Mouse (Mus musculus) cortical plate, adult 2 months (tissue): ENCODE measurements around the gene Eppin. TPM values are rescaled to one million over a fixed set of nuclear protein-coding genes. Genes with fewer than 3 reads are reported as not detected.
"Not testable (repeated sequence)": the region's sequence is repeated elsewhere in the genome, so short reads cannot be mapped to it uniquely, and the experiment has no call there.

ENCODE experiments used
- H3K27ac ChIP-seq: fragments of 200-500 bp; 2 replicates; pipeline ENCODE4 v1.5.1; 2012; ENCODE audit warnings: low read length, control low read depth, inconsistent platforms; ENCODE audit not compliant: insufficient read depth
- H3K4me1 ChIP-seq: fragments of 200-500 bp; 2 replicates; pipeline ENCODE4 v1.6.1; 2011; ENCODE audit warnings: low read length; ENCODE audit not compliant: control insufficient read depth, insufficient read depth
- H3K4me3 ChIP-seq: fragments of 200-500 bp; 2 replicates; pipeline ENCODE4 v1.5.1; 2011; ENCODE audit warnings: mild to moderate bottlenecking, low read length, control low read depth; ENCODE audit not compliant: insufficient read depth
- CTCF ChIP-seq: fragments of 200-500 bp; IDR thresholded peaks from 2 replicates; pipeline ENCODE4 v1.5.1; 2011; ENCODE audit warnings: mild to moderate bottlenecking, control low read depth, low read length; ENCODE audit not compliant: insufficient read depth; ENCODE audit errors: extremely low read depth
- POLR2A ChIP-seq: fragments of 200-500 bp; IDR thresholded peaks from 2 replicates; pipeline ENCODE4 v1.6.1; 2011; ENCODE audit warnings: mild to moderate bottlenecking, low read length, control low read depth; ENCODE audit not compliant: insufficient read depth; ENCODE audit errors: extremely low read depth
- polyA plus RNA-seq: library from polyadenylated mRNA; depleted of rRNA; stranded (reverse); fragments of >200 nt; gene quantifications from 2 replicates; pipeline ENCODE4 v1.2.3, GENCODE M21; 2012; rRNA removed

Gene Eppin
- not detected in 2 replicates for polyA plus RNA-seq

- H3K4me3 ChIP-seq = no peak within 1 kb of the TSS
- H3K27ac ChIP-seq = no peak within 1 kb of the TSS
- TF ChIP-seq POLR2A (no peak), CTCF (no peak)
- H3K4me1 ChIP-seq = no peaks in the 10 kb centered on the region
These were observed at the start of gene Eppin for GRCm38 (mm10) chr2:164593494-164593893. TSS of gene Eppin (minus strand) at chr2:164593594.

DNA sequence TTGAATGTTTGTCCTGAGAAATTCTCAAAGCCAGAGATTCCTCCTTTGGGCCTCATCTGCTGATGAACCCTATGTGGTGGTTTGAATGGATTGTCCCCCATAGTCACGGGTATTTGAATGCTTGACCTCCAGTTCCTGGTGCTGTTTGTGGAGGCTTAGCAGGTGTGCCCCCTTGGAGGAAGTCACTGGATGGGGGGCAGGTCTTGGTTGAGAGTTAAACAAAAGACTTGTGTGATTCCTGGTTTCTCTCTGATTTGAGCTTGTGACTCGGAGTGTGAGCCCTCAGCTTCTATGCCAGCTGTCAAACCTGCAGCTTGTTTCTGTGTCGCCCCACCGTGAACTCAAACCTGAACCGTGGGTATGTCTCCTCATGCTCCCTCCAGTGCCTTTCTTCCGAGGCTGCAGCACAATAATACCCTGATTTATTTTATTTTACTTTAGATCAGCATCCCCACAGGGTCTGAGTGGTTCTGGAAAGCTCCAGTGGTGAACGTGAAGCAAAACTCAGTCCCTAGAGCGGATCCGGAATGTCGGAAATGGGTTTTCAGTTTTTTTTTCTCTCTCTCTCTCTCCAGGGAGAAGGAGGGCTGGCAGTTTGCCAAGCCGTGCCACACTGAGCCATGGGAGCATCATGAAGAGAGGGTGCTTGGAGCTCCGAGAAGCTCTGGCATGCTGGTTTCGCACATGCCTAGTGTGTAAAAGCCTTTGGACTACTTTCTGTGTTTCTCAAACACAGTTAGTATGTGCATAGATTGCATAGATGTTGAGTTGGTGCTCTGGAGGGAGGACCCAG, 48.7 kb upstream of the Eppin start:
- H3K27ac ChIP-seq = no peak overlapping the region
- no peaks in the 10 kb centered on the region for H3K4me1 ChIP-seq
- no peak overlapping the region for H3K4me3 ChIP-seq
- TF ChIP-seq CTCF = no peak
- TF ChIP-seq POLR2A = no peak

- no peak overlapping the region for H3K27ac ChIP-seq
- TF ChIP-seq POLR2A (no peak), CTCF (no peak)
- no peak overlapping the region for H3K4me3 ChIP-seq
- no peaks in the 10 kb centered on the region for H3K4me1 ChIP-seq
These were observed 47.7 kb upstream of the Eppin start for GRCm38 (mm10) chr2:164641129-164641528.

- H3K4me1 ChIP-seq = no peaks in the 10 kb centered on the region
- no peak for TF ChIP-seq CTCF
- TF ChIP-seq POLR2A = no peak
- H3K27ac ChIP-seq = no peak within 1 kb of the TSS
- H3K4me3 ChIP-seq = no peak within 1 kb of the TSS
These were observed 45.3 kb upstream of the Eppin start, which contains the start of gene Wfdc16 for GRCm38 (mm10) chr2:164638696-164639095. TSS of gene Wfdc16 (minus strand) at chr2:164638796.

DNA sequence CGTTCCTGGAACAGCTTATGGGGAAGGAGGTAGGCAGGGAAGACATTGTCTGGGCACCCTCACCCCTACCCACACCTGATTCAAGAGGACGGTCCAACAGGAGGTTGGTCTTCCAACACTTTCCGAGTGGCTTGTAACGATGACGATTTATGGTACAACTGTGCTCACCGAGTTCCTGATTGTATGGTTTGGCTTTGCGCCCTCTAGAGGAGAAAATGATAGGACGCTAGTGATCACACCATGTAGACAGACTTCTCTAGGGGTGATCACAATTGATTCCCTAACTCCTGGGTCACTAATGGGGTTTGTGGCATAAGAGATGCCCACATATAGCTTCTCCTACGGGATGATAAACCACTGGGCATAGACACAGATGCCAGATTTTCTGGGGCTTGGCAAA, 41.9 kb upstream of the Eppin start:
- TF ChIP-seq CTCF (no peak), POLR2A (no peak)
- no peaks in the 10 kb centered on the region for H3K4me1 ChIP-seq
- H3K27ac ChIP-seq = no peak overlapping the region
- H3K4me3 ChIP-seq = no peak overlapping the region

DNA sequence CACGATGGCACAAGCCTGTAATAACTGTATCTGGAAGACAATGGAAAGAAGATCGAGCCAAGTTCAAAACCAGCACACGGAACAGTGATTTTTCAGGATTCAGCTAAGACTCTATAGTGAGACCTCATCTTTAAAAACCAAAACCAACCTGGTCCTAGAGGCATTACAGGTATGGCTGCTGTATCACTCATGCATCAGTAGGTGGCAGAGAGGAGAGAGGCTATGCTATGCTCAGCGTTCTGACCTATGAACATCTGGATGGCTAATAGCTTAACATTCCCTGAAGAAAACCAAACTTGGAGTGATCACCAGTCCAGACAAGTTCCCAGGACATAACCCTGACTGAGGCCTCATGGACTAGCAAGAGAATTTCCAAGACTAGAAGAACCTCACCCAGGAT, 28.4 kb upstream of the Eppin start:
- TF ChIP-seq POLR2A = no peak
- no peak for TF ChIP-seq CTCF
- Histone ChIP-seq H3K4me1 (no peaks in the 10 kb centered on the region), H3K27ac (no peak overlapping the region), H3K4me3 (no peak overlapping the region)

DNA sequence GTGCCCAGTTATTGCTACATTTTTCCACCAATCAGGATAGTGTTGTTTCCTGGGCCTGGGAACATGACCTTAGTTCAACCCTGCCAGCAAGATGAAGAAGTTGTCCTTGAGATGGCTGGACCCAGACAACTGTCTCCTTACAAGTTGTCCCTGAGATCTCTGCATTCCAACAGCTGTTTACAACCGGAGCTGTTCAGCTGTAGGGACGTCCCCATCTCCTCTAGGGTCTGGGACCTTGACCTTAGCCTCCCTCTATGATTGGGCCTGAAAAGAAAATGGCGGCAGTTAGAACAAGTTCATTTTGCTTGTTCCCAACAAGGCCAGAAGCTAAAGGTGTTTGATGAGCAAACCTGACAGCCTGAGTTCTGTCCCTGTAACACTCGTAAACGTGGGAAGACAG, 25.7 kb upstream of the Eppin start:
- H3K27ac ChIP-seq = no peak overlapping the region
- H3K4me1 ChIP-seq = no peaks in the 10 kb centered on the region
- TF ChIP-seq POLR2A = no peak
- TF ChIP-seq CTCF = no peak
- H3K4me3 ChIP-seq = no peak overlapping the region

- no peak overlapping the region for H3K27ac ChIP-seq
- TF ChIP-seq POLR2A (no peak), CTCF (no peak)
- H3K4me3 ChIP-seq = no peak overlapping the region
- H3K4me1 ChIP-seq = no peaks in the 10 kb centered on the region
These were observed 22.0 kb upstream of the Eppin start for GRCm38 (mm10) chr2:164615386-164615785.

DNA sequence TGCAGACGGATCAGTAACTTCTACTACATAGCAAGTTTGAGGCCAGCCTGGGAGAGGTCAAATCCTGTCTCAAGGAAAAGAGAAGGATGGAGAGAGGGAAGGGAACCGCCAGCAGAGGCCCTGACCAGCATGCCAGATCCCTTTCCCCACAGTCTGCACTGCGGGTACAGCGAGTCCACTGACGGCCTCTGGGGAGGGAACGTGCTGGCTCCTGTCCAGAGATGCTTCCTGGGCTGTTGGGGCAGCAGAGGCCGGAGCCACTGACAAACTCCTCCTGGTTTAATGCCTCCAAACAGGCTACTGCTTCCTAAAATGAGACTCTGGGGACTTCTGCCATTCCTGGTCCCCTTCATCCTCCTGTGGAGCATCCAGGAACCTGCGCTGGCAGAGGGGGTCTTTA, 20.1 kb upstream of the Eppin start, which contains the start of the genes Wfdc6b and Wfdc8:
Wfdc6b (plus strand) TSS at position 52 of the 400 bp plus-strand sequence.
Wfdc8 (minus strand) TSS at position 156 of the 400 bp plus-strand sequence.
- H3K27ac ChIP-seq, H3K4me1 ChIP-seq: not testable (repeated sequence)

GRCm38 (mm10) chr2:164608781-164609180, 15.4 kb upstream of the Eppin start:
- Histone ChIP-seq H3K27ac (no peak overlapping the region), H3K4me1 (no peaks in the 10 kb centered on the region), H3K4me3 (no peak overlapping the region)
- no peak for TF ChIP-seq CTCF
- TF ChIP-seq POLR2A = no peak

More for the DNA sequence above, 20.1 kb upstream of the Eppin start, which contains the start of the genes Wfdc6b and Wfdc8:
- H3K4me3 ChIP-seq = not testable (repeated sequence)

- no peak overlapping the region for H3K4me3 ChIP-seq
- H3K4me1 ChIP-seq = no peaks in the 10 kb centered on the region
- no peak for TF ChIP-seq CTCF
- TF ChIP-seq POLR2A = no peak
- no peak overlapping the region for H3K27ac ChIP-seq
These were observed 11.0 kb upstream of the Eppin start for GRCm38 (mm10) chr2:164604411-164604810.
